Mouse (Mus musculus) cerebellum, postnatal 25 days (tissue): ENCODE data around the gene Sept9.

Experiments
- DNase-seq, 2 experiments: peaks; one replicate each; pipeline ENCODE4 v3.0.0; 2021; ENCODE audit warnings: mixed read lengths in 2 of 2

Sept9 gene

DNA sequence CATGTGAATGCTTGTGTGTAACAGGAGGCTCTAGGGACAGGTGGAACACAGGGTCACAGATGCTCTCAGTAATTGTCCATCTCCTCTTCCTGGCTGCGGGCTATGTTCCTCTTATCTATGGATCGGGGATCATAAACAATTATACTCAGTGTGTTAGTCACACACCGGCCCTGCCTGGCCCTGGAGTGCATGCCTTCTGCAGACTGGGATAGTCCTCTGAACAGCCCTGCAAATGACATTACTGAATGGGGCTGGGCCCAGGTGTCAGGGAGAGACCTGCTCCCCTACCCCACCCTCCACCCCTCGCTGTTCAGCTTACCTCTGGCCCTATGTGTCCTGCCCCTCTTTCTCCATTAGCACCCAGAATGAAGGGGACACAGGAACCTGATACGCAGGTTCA lies 22.6 kb upstream of the Sept9 start:
- no peak for DNase-seq

DNA sequence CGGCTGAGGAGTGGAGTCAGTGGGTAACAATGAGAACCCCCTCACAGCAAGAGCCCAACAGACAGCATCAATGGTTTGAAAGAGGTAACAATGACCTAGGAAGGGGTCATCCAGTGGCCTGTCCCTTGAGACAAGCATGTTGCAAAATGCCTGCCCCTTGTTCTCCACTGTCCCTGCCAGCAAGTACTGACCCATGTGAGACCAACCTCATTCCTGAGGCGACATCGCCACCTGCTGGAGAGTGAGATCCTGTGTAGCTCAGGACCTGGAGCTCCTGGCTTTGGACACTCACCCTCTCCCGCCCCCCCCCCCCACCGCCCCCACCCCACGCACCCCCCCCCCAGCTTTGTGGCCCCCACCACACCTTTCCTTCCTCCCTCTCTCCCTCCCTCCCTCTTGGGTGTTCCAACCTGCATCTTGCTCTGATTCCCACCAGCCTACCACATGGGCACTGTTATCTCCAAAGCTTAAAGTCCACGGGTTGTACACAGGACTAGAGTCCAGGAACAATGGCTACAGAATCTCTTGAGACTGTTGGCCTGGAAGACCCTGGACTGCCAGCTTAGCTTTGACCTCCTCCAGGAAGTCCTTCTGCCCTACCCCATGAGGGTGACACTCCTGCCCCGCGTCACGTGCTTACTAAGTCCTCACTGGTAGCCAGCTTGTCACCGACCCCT lies 22.0 kb upstream of the Sept9 start:
- DNase-seq = peak; percentile 94 to 96

DNA sequence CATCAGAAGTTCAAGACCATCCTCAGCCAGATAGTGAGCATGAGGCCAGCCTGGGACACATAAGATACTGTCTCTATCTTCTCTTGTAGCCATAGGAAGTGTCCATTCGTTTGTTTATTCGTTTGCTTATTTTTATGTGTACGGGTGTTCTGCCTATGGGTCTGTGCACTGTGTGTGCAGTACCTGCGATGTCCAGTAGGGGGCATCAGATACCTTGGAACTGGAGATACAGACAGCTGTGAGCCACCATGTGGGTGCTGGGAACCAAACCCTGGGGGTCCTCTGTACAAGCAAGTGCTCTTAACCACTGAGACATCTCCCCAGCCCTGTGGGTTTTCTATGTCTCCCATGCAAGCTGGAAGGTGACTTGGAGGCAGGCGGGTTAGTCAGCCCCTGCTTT lies 19.6 kb upstream of the Sept9 start:
- no peak for DNase-seq

DNA sequence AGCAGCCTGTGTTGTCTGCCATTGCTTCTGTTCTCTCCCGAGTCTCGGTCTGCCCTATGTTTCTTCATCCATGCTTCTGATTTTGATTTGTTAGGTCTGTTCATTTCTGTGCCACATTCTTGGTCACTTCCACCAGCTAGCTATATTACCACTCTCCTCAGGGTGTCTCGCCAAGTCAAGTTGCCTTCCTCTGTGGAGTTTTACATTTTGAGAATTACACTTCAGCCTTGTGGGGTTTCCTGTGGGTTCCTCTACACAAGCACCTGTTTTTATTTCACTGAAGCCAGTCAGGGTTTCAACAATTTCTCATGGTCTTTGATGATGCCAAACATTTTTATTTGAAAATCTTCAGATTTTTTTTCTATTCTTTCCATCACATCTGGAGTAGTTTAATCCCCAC lies 16.7 kb upstream of the Sept9 start:
- DNase-seq = no peak

DNA sequence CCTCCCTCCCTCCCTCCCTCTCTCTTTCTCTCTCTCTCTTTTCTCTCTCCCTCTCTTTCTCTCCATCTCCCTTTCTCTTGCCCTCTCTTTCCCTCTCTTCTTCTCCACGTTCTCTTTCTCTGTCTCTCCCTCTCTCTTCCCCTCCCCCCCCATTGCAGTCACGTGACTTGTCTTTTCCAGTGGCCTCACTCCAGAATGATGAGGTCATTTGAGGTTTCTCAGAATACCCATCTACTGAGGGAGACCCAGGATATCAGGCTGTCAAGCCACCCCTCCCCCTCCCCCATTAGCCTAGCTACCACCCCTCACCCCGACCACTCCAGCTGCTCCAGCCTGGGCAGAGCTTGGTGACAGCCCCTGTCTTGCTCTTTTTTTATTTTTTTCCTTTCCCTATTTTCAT lies 16.2 kb upstream of the Sept9 start:
- DNase-seq = no peak

DNA sequence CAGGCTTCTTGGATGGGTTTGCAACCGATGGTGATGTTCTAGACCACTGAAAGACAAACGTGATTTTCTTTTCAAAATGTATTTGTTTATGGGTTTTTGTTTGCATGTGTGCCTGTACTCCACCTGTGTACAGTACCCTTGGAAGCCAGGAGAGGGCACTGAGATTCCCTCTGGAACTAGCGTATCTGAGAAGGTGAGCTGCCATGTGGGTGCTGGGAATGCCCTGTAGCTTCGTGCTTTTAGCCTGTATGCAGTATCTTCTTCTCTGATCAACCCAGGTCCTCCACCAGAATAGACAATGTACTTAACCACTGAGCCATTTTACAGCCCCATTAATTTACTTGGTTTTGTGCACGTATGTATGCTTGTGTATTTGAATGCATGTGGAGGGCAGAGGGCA lies 15.6 kb upstream of the Sept9 start:
- no peak for DNase-seq

DNA sequence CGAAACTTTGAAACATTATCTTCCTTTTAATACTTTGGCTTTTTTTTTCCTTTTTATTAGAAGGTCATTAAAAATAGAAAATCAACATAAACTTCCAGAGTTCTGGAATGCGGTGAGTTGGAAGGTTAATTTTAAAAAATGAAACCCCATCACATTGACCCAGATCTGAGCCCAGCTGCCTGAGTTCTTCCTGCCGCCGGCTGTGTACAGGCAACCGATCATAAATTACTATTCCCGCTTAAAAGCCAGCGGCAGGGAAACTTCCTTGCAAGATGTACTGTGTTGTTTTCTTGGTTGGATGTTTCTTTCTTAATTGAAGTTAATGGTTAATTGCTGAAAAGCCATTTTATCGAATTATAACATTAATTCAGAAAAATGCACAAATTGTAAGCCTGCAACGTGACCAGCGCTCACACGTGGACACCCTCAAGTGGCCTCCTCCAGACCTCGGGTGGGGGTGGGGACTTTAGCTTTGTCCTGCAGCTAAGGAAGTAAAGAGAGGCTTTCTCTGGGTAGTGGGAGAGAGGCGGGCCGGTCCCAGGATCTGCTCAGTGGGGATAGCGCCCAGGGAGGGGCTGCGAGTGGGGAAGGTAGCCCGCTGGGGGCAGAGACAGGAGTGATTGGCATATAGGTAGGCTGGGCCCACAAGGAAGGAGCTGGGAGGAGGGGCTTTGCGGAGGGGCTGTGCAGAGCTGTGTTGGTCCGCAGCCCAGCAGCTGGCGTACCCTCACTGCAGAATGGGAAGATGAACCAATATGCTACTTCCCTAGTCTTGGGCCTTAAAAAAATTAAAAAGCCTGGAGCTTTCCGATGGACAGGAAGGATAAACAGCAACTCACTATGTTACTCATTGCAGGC lies 14.2 kb upstream of the Sept9 start:
- DNase-seq = no peak

DNA sequence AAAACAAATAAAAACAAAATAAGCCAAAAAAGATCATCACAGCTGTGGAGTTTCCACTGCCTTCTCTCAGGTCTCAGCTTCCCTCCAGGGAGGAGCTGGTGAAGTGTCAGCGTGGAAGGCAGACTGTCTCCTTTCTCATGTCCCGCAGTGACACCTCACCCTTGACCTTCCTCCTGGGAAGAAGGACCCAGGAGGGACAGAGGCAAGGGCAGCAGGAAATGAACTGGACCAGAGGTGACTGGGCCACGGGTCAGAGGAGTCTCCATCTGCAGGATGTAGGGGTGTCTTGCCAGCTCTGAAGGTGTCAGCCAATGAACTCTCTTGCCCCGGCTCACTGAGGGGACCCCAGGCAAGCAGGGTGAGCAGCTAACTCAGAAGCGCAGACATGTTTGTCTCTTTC lies 7.9 kb upstream of the Sept9 start:
- no peak for DNase-seq

DNA sequence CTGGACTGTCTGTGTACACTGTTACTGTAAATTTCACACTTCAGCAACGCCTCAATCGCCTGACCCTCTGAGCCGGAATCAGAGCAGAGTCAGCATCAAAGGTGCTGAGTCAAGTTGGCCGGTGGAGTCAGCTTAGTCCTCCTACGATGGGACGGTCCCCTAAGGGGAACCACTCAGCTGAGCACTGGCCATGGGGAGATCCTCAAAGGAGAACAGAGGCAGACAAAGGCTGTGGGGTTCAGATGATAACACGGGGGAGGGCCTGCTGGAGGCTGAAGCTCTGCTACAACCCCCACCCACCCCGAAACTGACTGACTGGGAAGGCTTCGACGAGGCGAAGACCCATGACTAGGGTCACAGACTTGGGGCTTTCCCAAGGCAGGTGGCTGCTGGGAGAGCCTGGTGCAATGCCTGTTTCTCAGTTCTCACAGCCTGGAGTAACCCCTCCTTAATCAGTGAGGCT lies 5.0 kb upstream of the Sept9 start:
- no peak for DNase-seq

DNA sequence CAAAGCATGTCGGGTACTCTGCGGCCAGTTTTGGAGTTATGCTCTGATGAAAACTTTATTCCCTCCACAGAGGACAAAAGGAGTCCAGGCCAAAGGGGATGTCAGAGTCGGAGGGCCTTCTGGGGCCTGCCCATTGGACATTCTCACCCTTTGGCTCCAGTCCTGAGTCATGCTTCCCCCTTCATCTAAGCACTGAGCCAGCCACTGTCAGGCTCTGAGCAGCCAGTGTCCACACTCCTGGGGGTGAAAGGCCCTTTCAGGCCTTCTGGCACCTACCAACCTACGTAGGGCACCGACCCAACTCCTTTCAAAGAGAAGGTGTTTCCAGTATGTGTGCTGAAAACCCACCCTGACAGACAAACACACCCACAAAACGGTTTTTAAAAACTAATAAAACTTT lies 3.8 kb upstream of the Sept9 start:
- DNase-seq = no peak

DNA sequence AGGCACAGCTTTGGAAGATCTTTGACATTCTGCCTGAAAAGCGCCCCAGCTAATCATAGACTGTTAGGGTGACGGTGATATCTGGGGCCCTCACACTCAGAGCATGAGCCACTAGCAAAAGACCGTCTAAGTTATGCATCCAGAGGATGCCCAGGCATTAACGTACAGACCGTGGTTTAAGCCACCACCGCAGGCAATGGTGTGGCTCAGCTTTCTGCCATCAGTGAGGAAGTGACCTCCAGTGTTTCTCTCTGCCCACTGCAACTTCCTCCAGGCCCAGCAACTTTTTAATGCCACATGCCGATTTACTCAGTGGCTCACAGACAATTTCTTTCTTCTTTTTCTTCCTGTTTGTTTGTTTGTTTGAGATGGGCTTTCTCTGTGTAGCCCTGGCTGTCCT lies 2.8 kb upstream of the Sept9 start:
- no peak for DNase-seq

DNA sequence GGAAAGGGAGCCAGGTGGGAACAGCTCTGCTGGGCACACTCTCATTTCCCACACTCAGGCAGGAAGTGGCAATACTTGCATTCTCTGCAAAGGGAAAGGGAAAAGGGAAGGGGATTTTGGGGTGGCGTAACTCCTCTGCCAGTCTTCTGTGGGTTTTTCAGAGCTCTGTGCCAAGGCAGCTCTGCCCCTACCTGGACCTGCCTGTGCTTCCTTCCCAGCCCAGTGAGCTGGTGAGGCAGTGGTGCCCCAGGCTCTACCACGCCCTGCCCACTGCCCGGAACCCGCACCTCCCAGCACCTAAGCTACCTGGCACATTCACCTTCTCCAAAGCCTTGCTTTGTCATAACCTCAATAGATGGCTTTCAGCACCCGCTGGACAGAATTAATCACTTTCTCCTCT lies 1.3 kb upstream of the Sept9 start:
- no peak for DNase-seq

DNA sequence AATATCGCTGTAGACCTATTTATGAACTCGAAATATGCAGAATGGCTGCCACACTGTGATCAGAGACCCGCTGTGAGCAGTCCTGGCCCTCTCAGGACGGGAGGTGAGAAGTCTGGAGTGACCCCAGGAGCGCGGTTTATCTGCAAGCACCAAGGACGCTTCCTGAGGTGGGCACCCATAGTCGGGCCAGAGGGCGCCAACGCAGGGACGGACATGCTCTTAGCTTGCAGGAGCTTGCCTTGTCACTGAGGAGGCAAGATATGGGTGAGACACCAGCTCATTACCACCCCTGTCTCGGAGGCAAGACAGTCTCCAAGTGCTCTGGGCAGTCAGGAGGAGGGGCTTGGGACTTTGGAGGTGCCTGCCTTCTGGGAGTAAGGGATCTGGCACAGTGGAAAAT lies 2.4 kb downstream of the Sept9 start:
- DNase-seq = no peak

DNA sequence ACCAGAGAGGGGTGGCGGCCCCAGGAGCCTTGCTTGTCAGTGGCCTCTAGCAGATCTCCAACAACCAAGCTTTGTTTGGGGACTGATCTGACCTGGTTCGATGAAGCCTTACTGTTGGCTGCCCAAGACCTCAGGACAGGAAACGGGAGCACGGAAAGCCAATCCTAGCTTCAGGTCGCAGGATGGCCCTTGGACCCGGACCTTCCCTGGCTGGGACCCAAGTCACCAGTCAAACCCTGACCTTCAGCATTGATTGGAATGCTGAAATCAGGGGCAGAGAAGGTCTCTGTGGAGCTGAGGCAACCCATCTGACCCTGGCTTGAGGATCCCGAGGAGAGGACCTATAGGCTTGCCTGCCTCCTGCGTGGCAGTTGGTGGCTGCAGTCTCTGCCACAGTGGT lies 5.1 kb downstream of the Sept9 start:
- DNase-seq = no peak

DNA sequence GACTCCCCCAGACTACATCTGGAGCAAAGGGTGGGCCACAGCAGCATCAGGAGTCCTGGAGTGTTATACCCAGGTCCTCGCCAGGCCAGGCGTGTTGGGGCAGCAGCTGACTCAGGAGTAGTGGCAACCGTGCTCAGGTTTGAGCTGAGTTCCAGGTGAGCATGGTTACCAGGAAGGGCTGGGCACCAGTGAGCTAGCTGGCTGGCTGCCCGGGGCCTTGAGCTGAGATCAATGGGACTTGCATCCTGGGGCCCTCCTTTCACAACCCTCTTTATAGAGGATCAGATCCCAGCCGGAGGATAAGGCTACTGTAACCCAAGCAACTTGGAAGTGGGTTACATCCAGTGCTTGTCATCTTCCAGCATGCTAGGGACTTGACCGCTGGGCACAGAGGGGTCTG lies 5.6 kb downstream of the Sept9 start:
- DNase-seq = peak in 1 of 2 experiments; percentile 22

DNA sequence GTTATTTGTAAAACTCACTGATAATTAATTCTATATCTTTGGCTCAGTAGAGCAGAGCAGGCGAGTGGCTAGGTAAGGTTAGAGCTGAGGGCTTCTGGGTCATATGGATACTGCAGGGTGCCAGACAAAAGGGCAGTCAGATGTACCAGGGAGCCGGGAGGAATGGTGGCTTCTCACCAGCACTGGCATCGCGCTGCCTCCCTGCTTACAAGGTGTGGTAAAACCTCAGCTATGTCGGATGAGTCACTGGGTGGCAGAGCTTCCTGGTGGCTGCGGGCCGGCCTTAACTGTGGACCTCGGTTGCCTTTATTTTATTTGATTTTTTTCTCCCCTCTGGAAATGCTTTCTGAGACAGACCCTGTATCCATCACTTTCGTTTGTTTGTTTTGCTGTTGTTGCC lies 6.0 kb downstream of the Sept9 start:
- no peak for DNase-seq

DNA sequence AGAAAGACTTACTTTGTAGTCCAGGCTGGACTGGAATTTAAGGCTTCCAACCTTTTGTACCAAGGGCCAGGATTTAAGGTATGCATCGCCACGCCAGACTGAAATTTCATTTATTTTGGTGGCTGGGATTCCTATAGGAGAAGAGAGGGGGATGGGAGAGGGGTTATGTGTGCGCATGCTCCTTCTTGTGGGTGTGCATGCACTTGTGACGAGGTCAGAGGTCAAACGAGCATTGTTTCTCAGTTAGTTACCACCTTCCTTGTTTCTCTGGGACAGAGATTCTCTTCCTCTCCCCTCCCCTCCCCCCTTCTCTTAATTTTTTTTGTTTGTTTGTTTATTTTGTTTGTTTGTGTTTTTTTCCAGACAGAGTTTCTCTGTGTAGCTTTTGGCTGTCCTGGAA lies 8.0 kb downstream of the Sept9 start:
- DNase-seq = no peak

DNA sequence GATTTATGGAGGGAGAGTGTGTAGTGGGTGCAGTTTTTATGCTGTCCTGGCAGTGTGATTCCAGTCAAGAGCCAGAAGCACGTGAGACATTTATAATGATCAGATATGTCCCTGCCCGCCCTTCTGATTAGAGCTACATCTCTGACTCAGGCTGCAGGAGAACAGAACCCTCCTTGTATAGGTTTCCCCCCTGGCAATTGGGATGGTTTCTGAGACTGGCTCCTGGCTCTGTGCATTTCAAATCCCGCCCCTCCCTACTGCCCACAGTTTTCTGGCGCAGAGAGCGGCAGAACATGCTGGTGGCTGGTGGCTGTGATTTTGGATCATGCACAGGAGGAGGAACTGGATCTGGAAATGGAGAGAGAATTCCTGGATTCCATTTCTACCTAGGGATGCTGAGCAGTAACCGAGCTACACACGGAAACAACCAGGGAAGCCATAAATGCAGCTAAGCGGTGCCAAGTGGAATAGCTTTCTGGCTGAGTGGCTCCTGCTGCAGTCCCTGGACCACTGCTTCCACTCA lies 8.8 kb downstream of the Sept9 start:
- peak; percentile 44 to 57 for DNase-seq

DNA sequence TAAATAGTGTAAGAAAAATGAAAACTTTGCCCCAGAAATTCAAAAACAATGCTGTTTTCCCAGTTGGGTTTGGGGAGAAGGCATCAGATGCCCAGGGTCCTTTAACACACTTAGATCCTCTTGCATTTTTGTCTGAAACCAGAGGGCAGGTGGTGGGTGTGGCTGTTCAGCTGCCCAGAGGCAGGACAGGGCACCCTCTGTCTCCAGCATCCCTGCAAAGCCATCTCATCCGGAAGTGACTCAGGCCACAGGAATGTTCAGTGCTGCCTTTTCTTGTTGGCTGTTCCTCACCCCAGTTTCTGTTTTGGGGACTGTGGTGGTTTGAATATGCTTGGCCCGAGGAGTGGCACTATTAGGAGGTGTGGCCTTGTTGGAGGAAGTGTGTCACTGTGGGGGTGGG lies 17.3 kb downstream of the Sept9 start:
- DNase-seq = no peak

DNA sequence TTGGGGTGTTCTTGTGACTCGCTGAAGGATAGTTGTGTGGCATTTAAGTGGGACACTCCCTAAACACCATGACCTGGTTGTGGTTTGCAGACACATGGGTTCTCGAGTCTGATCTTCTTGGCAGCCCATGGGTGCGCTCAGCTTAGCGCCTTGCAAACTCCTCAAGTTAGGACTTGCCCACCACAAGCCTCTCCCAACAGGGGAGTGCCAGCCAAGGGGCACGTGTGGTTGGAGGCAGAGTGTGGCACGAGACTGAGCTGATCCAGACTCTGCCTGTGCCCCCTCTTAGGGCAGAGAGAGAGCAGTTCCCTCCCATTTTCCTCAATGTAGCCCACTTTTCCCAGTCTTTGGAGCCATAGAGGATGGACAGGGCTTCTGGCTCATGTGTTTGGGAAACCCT lies 18.6 kb downstream of the Sept9 start:
- no peak for DNase-seq

DNA sequence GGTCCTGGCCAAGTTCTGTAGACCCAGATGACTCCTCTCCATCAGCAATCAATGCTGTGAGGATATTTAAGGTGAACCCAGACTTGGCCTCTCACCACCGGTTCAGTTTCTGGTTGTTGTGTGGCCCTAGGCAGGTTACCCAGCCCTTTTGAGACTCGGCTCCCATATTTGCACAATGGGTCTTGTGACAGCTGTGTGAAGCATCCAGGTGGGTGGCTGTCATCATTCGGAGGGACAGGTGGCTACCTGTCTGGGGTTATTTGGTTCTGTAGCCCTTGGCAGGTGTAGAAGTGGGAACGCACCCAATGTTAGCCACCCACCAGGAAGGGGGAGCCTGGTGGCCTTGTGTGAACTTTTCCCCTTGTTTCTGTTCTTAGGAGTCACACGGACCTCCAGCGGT lies 19.0 kb downstream of the Sept9 start:
- no peak for DNase-seq

DNA sequence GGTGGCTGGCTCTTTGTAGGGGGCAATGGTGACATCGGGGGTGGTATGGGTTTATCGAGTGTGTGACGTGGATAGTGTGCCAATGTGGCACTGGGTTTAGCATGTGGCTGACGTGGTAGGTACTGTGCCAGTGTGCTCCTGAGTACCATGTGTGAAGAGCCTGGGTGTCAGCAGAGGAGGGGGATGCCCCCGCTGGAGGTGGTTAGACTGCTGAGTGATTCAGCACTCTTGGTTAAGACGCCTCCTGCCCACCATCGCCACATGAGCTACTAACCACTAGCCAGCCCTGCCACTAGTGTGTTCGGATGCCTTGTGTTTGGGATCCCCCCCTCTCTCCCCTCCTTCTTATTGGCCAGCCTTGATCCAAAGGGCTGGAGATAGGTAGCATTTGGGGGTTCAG lies 21.3 kb downstream of the Sept9 start:
- DNase-seq = no peak

DNA sequence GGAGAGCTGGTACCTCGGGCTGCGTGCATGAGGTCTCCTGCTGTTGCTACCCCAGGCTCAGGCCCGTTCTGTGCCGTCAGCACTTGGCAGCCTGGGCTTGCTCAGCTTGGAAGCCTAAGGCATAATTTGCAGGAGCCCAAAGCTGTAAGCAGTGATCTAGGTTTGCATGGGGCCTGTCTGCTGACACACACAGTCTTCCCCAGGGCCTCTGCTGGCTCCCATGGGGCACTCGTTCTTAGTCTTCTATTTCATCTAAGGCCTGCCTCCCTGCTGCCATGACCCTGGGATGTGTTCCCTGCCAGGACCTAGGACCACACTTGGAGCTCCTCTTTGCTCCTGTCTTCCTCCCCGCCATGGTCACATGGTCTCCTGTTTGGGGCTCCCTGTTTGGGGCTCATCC lies 21.7 kb downstream of the Sept9 start:
- DNase-seq = no peak

DNA sequence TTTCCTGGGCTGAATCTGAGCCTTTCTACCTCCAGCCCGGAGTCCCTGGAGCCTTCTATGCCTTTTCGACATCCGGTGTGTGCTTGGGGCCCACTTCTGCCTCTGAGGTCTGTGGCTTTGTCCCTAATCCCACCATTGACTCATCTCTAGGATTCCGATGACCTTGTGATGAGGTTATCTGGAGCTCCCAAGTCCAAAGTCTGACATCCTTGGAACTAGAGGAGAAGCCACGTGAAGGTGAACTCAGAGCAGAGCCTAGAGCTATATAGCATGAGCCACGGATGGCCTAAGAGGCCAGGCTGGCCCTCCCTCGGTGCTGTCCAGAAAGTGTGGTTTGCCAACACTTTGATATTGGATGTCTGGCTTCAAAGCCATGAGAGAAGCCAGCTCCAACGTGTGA lies 23.4 kb downstream of the Sept9 start:
- no peak for DNase-seq
